13 mouse cellular contexts compared by ENCODE assay signal in the genomic region with DNA sequence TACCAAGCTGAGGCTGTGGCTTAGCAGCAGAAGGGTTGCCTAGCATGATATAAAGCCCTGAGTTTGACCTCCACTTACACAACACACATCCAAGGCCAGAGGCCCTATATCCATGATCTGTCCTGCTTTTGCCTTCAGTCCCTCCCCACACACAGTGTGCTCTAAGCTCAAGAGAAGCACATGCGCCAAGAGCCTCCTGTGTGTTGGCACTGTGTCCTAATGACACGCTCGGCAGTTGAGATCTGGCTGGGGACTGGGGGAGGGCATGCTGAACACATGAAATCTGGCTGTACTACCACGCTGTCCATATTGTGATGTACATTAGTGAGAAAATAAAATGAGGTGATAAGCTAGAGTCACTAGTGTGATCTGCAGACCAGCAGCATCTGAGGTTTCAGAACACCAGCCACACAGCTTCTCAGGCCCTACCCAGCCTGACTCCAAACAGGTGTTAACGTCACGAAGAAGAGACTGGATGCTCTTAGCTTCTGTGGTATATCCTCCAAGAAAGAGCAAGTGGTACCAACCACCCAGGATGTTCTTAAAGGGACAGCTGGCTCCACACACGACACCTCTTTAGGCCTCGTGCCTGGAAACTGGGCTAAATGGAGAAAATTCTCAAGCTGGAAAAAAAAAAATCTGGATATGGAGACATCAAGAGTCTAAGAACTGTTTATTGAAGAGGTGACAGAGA. TPM values are rescaled to one million over a fixed set of nuclear protein-coding genes. Genes with fewer than 3 reads are reported as not detected.
A peak's percentile ranks its signal among the peaks of the same experiment; 100 is the strongest.
DNase-seq lines count a peak whose midpoint lies in the region; TF ChIP-seq lines count a peak whose summit lies in the region.
"Had no signal": no experiment of that assay in that cellular context is flagged by ENCODE, and none has a peak within 500 bp of the region (broad histone marks: within the 10 kb centered on the region; RNA-seq: fewer than 3 reads in every experiment).

No protein-coding gene starts in this region.

- no peak overlapping the region for H3K4me3 ChIP-seq in brown adipose tissue, adult 24 weeks (ENCODE audit: insufficient read depth, low read depth, low read length)
- H3K4me3 ChIP-seq in layer of hippocampus, adult 2 months = no peak overlapping the region
- H3K4me3 ChIP-seq: embryonic facial prominence, embryonic 13.5 days; heart, adult 2 months; neural tube, embryonic 12.5 days had no signal

- peak; percentile 60 for DNase-seq in layer of hippocampus, adult 11-12 months (ENCODE audit: low spot score)
- DNase-seq in layer of hippocampus, adult 9-10 months (ENCODE audit: low spot score) = no peak
- peak; percentile 82 for DNase-seq in adrenal gland, postnatal 10 days
- peak in 1 of 2 experiments; percentile 55 for DNase-seq in layer of hippocampus, adult 2 months (ENCODE audit: low spot score in 2 of 2)
- DNase-seq in spleen, adult 18-20 months = no peak
- no peak for DNase-seq in right cerebral cortex, postnatal 36 days (ENCODE audit: low spot score in 2 of 2)
- DNase-seq in spleen, postnatal 10 days (ENCODE audit: low spot score in 2 of 2) = no peak
- DNase-seq: kidney, postnatal 10 days had no signal

- TF ChIP-seq CTCF in layer of hippocampus, adult 2 months (conservative IDR thresholded peaks at IDR 0.05) = no peak

- H3K4me1 ChIP-seq in brown adipose tissue, adult 24 weeks (ENCODE audit: control insufficient read depth, insufficient read depth, insufficient read length, low read length) = peaks cover 11% of the 10 kb centered on the region; the same call in 1 of the 2 replicates
- H3K4me1 ChIP-seq: embryonic facial prominence, embryonic 13.5 days had no signal

- H3K27ac ChIP-seq in brown adipose tissue, adult 24 weeks (replicated peaks; ENCODE audit: low read depth, low read length) = peak overlapping the region; percentile 54
- peak overlapping the region; percentile 8; the same call in 1 of the 2 replicates for H3K27ac ChIP-seq in layer of hippocampus, adult 2 months
- H3K27ac ChIP-seq: embryonic facial prominence, embryonic 13.5 days; heart, adult 2 months; neural tube, embryonic 12.5 days had no signal

RNA-seq across cellular contexts. Expression of a gene that starts 3.6 kb away (rescaled TPM):
- 100 to 1,000 TPM; 444 to 455 TPM for total RNA-seq in adrenal gland, postnatal 10 days (2021)
- 5,792 and 7,164 TPM in 2 replicates for polyA plus RNA-seq in brown adipose tissue, adult 24 weeks (2012; ENCODE audit: insufficient read depth, insufficient read length, missing spikeins)
- 10 to 100 TPM; 40.0 to 40.6 TPM for total RNA-seq in layer of hippocampus, adult 2 months (2021)
- total RNA-seq: megakaryocyte, adult 5-6 weeks had no signal

RNA-seq across cellular contexts. Expression of a gene that starts 21.3 kb away (rescaled TPM):
- 100 to 1,000 TPM; 603 to 657 TPM for total RNA-seq in adrenal gland, postnatal 10 days (2021)
- polyA plus RNA-seq in brown adipose tissue, adult 24 weeks (2012; ENCODE audit: insufficient read depth, insufficient read length, missing spikeins) = 931 and 1,246 TPM in 2 replicates
- 100 to 1,000 TPM; 206 to 221 TPM for total RNA-seq in layer of hippocampus, adult 2 months (2021)

RNA-seq across cellular contexts. Expression of a gene that starts 30.0 kb away (rescaled TPM):
- total RNA-seq in adrenal gland, postnatal 10 days (2021) = 1 to 10 TPM; 2.0 to 3.1 TPM
- polyA plus RNA-seq in brown adipose tissue, adult 24 weeks (2012; ENCODE audit: insufficient read depth, insufficient read length, missing spikeins) = 0.67 and 2.2 TPM in 2 replicates
- 1 to 10 TPM; 4.7 to 5.3 TPM for total RNA-seq in layer of hippocampus, adult 2 months (2021)

RNA-seq across cellular contexts. Expression of a gene that starts 49.7 kb away (rescaled TPM):
- total RNA-seq in adrenal gland, postnatal 10 days (2021) = 10 to 100 TPM; 13.2 to 13.8 TPM
- 5.0 and 9.6 TPM in 2 replicates for polyA plus RNA-seq in brown adipose tissue, adult 24 weeks (2012; ENCODE audit: insufficient read depth, insufficient read length, missing spikeins)
- total RNA-seq in layer of hippocampus, adult 2 months (2021) = 10 to 100 TPM; 10.1 to 10.2 TPM

RNA-seq across cellular contexts. Expression of a gene that starts 59.7 kb away (rescaled TPM):
- total RNA-seq in adrenal gland, postnatal 10 days (2021) = 10 to 100 TPM; 47.3 to 56.3 TPM
- polyA plus RNA-seq in brown adipose tissue, adult 24 weeks (2012; ENCODE audit: insufficient read depth, insufficient read length, missing spikeins) = 18.9 and 20.0 TPM in 2 replicates
- 10 to 100 TPM; 28.1 to 31.9 TPM for total RNA-seq in layer of hippocampus, adult 2 months (2021)

Comparison
In these comparisons a context has a peak if more than half of its experiments do, and no peak if none do; other contexts are left out.
1. DNase-seq: peak in layer of hippocampus, adult 11-12 months (single experiment) and adrenal gland, postnatal 10 days (single experiment); none in layer of hippocampus, adult 9-10 months (single experiment), spleen, adult 18-20 months (0 of 2), right cerebral cortex, postnatal 36 days (0 of 2) and spleen, postnatal 10 days (0 of 2).
2. RNA of a gene that starts 3.6 kb away (total RNA-seq): 444 to 455 TPM in adrenal gland, postnatal 10 days; 40.0 to 40.6 TPM in layer of hippocampus, adult 2 months; every median in the first group is over 10 times any median in the second.